Mouse (Mus musculus) lung, embryonic 14.5 days (tissue): ENCODE measurements at regions not wholly inside any gene's neighbourhood (a gene's known extent, or its start where the extent isn't known, plus 50 kb on each side); places are given as distances from the start of the nearest gene placed in this dataset.

Experiments used
- ATAC-seq: fragments of 200-750 bp; cut with Nextera tagmentation; 2 replicates; pipeline ENCODE4 v1.8.0; 2017; ENCODE audit warnings: mild to moderate bottlenecking, moderate TSS enrichment, moderate library complexity; ENCODE audit not compliant: insufficient read depth
- DNase-seq: peaks from one replicate; pipeline ENCODE4 v3.0.0-alpha.2; 2015
- H3K27ac ChIP-seq: fragments of 300-500 bp; sonication (generic); 2 replicates; pipeline ENCODE4 v1.5.1; 2014; ENCODE audit warnings: low read depth, mild to moderate bottlenecking, moderate library complexity
- H3K27me3 ChIP-seq: fragments of 300-500 bp; sonication (generic); 2 replicates; pipeline ENCODE4 v1.6.1; 2014; ENCODE audit warnings: low read length, control low read depth; ENCODE audit not compliant: insufficient read depth
- H3K36me3 ChIP-seq: fragments of 300-500 bp; sonication (generic); 2 replicates; pipeline ENCODE4 v1.6.1; 2014; ENCODE audit warnings: control low read depth; ENCODE audit not compliant: insufficient read depth
- H3K4me1 ChIP-seq: fragments of 300-500 bp; sonication (generic); 2 replicates; pipeline ENCODE4 v1.6.1; 2014; ENCODE audit warnings: antibody characterized with exemption, control low read depth; ENCODE audit not compliant: insufficient read depth
- H3K4me2 ChIP-seq: fragments of 300-500 bp; sonication (generic); 2 replicates; pipeline ENCODE4 v1.6.1; 2014; ENCODE audit warnings: mild to moderate bottlenecking
- H3K4me3 ChIP-seq: fragments of 300-500 bp; sonication (generic); 2 replicates; pipeline ENCODE4 v1.5.1; 2014; ENCODE audit warnings: low read depth, low read length
- H3K9ac ChIP-seq: fragments of 300-500 bp; sonication (generic); 2 replicates; pipeline ENCODE4 v1.6.1; 2014
- H3K9me3 ChIP-seq: fragments of 300-500 bp; sonication (generic); 2 replicates; pipeline ENCODE4 v1.6.1; 2016; ENCODE audit warnings: low read depth, low read length, control low read depth
- CTCF ChIP-seq: IDR thresholded peaks from 2 replicates; pipeline ENCODE4 v1.5.1; 2016; ENCODE audit warnings: antibody characterized with exemption, low read depth
- WGBS: fragments of 180-500 bp; shearing (Covaris S2); extraction: QIAGEN DNeasy Blood & Tissue Kit; methylation state at CpG from one replicate; pipeline ENCODE4 v1.1.7; 2014; 5-methylcytosine and 5-hydroxymethylcytosine counted together

DNA sequence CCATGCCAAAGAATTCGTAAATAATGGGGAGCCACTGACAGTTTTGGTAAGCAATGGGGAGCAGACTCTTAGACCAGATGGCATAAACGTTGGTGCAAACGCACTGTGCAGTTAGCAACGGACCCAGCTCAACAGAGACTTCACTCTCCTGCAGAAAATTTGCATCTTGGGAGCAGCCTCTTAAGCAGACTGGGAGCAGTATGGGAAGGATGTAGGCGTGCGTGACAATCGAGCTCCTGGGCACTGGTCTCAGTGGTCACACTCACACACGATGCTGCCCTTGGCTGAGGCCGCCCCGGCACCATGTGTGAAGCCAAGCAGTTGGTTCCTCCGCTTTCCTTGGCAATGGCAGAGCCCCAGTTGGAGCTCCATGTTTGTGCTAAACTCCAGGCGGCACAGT lies 218.8 kb downstream of the Sec61b start:
- WGBS = 71% methylated on average over 12 of the region's 12 CpGs

DNA sequence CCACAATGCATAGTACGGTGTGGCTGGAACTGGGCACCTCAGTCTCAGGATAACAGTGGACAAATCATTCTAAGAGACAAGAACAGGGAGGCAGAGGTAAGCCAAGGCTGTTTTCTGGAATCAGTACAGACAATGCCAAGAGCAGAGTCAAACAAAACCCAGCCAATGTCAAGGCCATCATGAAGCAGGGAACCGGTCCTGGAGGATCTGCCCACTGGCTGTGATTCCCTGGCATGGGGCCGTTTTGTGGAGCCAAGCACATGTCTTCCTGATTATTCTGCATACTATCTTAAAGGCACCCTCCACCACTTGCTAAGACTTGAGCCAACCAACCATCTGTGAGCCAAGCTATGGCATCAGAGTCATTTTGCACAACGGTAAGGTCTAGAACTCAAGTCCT lies 222.6 kb downstream of the Sec61b start:
- Histone ChIP-seq H3K9ac (no peak overlapping the region), H3K4me1 (no peaks in the 10 kb centered on the region), H3K9me3 (no peaks in the 10 kb centered on the region), H3K27me3 (no peaks in the 10 kb centered on the region), H3K27ac (no peak overlapping the region), H3K4me2 (no peak overlapping the region), H3K36me3 (no peaks in the 10 kb centered on the region), H3K4me3 (no peak overlapping the region)
- WGBS = 86% methylated on average over 4 of the region's 4 CpGs
- ATAC-seq = no peak
- TF ChIP-seq CTCF = no peak
- no peak for DNase-seq

More for the DNA sequence above, 218.8 kb downstream of the Sec61b start:
- Histone ChIP-seq H3K27ac (no peak overlapping the region), H3K36me3 (no peaks in the 10 kb centered on the region), H3K4me3 (no peak overlapping the region), H3K9ac (no peak overlapping the region), H3K9me3 (no peaks in the 10 kb centered on the region), H3K4me1 (no peaks in the 10 kb centered on the region), H3K27me3 (no peaks in the 10 kb centered on the region), H3K4me2 (no peak overlapping the region)
- ATAC-seq = no peak
- no peak for TF ChIP-seq CTCF
- no peak for DNase-seq

DNA sequence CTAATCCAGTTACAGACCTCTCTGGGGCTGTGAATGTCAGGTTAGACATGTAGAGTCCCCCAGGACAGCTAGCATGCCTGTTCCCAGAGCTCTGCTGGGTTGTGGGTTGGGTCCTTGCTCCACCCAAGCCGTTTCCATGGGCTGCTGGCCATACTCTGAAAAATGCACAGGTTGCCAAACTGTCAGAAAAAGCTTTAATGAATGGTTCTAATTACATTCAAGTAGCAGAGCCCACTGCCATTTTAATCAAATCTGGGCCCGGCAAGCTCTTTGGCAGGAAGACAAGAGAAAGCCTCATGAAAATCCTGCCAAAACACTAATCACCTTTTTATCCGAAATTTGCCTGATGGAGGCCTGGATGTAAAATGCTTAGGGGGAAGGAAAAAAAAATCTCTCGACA lies 224.1 kb downstream of the Sec61b start:
- DNase-seq (peak; percentile 9), ATAC-seq (no peak)
- no peak for TF ChIP-seq CTCF
- H3K4me3 ChIP-seq = no peak overlapping the region
- no peak overlapping the region for H3K27ac ChIP-seq
- 58% methylated on average over 4 of the region's 4 CpGs for WGBS
- H3K4me1 ChIP-seq = no peaks in the 10 kb centered on the region
- no peak overlapping the region for H3K9ac ChIP-seq
- no peak overlapping the region for H3K4me2 ChIP-seq
- H3K27me3 ChIP-seq = no peaks in the 10 kb centered on the region
- no peaks in the 10 kb centered on the region for H3K9me3 ChIP-seq
- no peaks in the 10 kb centered on the region for H3K36me3 ChIP-seq

DNA sequence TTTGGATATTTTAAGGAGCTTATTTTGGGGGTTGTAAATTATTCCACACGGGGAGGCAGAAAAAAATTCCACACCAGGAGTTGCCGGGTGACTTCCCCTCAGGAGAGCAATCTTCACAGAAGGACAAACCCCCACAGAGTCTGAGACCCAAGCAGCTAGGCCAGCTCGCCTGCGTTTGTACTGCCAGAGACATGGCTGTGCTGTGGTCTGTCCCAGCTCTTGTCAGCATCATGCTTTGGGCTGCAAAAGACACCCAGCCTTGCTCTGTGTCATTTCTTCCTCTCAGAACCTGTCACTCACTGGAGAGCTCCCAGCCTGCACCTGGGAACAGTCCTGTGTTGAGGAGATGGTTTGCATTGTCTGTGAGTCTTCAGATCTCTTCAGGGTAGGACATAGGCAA lies 224.5 kb downstream of the Sec61b start:
- Histone ChIP-seq H3K9me3 (no peaks in the 10 kb centered on the region), H3K4me2 (no peak overlapping the region), H3K27me3 (no peaks in the 10 kb centered on the region), H3K4me3 (no peak overlapping the region), H3K9ac (no peak overlapping the region), H3K36me3 (no peaks in the 10 kb centered on the region), H3K27ac (no peak overlapping the region), H3K4me1 (no peaks in the 10 kb centered on the region)
- no peak; the same call in 1 of the 2 replicates for ATAC-seq
- no peak for DNase-seq
- WGBS = 54% methylated on average over 4 of the region's 4 CpGs
- no peak for TF ChIP-seq CTCF

DNA sequence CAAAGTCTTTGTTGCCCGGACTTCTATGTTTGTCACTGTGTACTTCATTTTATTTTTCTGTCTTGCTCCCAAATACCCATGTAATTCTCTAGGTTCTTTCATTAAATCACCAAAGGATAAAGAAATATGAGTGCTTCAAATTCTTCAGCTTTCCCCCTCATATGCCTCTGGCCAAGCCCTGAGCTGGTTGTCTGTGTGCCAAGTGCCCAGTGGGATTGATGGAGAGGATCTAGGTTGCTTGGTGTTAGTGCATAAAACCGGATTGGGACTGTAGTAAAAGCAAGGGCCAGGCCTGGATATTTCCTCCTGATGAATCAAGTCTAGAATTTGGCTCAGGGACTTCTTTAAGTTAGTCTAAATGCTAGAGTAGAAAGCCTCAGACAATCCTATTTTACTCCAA lies 229.0 kb downstream of the Sec61b start:
- no peaks in the 10 kb centered on the region for H3K27me3 ChIP-seq
- no peak overlapping the region for H3K4me2 ChIP-seq
- TF ChIP-seq CTCF = no peak
- no peak overlapping the region for H3K27ac ChIP-seq
- DNase-seq = no peak
- H3K4me1 ChIP-seq = no peaks in the 10 kb centered on the region
- no peaks in the 10 kb centered on the region for H3K36me3 ChIP-seq
- H3K4me3 ChIP-seq = no peak overlapping the region
- H3K9ac ChIP-seq = no peak overlapping the region
- ATAC-seq = no peak
- WGBS = 71% methylated on average over 2 of the region's 2 CpGs
- no peaks in the 10 kb centered on the region for H3K9me3 ChIP-seq

DNA sequence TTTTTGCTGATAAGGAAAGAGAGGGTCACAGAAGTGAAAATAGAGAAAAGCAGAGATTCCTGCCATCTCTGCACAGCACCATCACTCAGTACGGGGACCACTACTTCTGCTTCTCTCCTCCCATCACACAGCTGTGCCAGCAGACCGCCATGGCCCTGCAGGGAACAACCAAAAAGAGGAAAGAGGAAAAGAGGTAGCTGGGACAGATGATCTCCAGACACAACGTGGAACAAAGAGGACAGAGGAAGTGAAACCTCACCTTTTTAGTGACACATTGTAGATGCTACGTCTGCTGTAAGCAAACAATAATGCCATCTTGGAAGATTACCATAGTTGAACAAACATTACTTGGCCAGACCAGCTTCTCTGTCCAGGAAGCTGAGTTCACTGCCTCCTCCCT lies 230.1 kb downstream of the Sec61b start:
- Histone ChIP-seq H3K4me1 (no peaks in the 10 kb centered on the region), H3K4me2 (no peak overlapping the region), H3K27me3 (no peaks in the 10 kb centered on the region), H3K27ac (no peak overlapping the region), H3K9me3 (no peaks in the 10 kb centered on the region), H3K4me3 (no peak overlapping the region), H3K9ac (no peak overlapping the region), H3K36me3 (no peaks in the 10 kb centered on the region)
- no peak for TF ChIP-seq CTCF
- WGBS = 62% methylated on average over 4 of the region's 4 CpGs
- ATAC-seq (no peak), DNase-seq (no peak)

DNA sequence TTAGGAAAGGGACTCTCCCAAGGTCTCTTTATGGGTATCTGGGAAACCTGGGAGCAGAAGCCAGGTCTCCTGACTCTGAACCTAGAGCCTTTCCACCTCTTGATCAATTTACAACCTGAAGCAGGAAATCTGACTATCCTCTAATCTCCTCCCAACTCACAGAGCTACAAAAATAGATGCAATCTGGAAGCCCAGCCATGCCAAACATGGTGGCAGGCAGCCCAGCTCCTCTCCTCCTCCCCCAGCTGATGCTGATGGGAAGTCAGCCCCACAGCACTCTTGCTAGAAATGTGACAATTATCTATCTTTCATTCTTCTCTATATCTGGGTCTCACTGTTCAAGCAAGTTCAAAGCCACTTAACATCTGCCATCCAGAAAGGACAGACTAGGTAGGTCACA lies 233.5 kb downstream of the Sec61b start:
- Histone ChIP-seq H3K36me3 (no peaks in the 10 kb centered on the region), H3K4me1 (no peaks in the 10 kb centered on the region), H3K4me3 (no peak overlapping the region), H3K27ac (no peak overlapping the region), H3K9me3 (no peaks in the 10 kb centered on the region), H3K4me2 (no peak overlapping the region), H3K9ac (no peak overlapping the region), H3K27me3 (no peaks in the 10 kb centered on the region)
- ATAC-seq = no peak
- no peak for TF ChIP-seq CTCF
- no peak for DNase-seq

DNA sequence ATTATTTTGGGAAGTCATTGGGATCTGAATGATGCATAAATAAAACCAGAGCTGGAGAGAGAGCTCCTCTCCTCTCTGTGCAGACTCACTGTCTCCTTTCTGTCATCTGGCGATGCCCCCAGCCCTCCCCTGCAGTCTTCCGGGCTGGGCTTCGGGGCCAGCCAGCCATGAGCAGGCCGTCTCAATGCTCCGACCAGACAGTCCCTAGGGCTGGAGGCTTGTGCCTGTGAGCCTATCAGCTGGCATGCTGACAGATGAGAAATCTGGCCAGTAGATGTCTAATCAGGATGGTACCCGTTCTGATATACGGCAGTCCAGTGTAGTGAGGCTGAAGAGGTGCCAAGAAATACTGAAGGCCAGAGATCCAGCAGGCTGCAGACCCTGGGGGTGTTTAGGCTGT lies 238.9 kb downstream of the Sec61b start:
- ATAC-seq (no peak), DNase-seq (no peak)
- Histone ChIP-seq H3K36me3 (no peaks in the 10 kb centered on the region), H3K4me1 (no peaks in the 10 kb centered on the region), H3K27ac (no peak overlapping the region), H3K9ac (no peak overlapping the region), H3K4me2 (no peak overlapping the region), H3K4me3 (no peak overlapping the region), H3K9me3 (no peaks in the 10 kb centered on the region), H3K27me3 (no peaks in the 10 kb centered on the region)
- WGBS = 68% methylated on average over 7 of the region's 7 CpGs
- TF ChIP-seq CTCF = no peak
